Mouse (Mus musculus) liver, embryonic 16.5 days (tissue): Measurements from ENCODE around the gene Colca2. TPM values are rescaled to one million over a fixed set of nuclear protein-coding genes. Genes with fewer than 3 reads are reported as not detected.

ENCODE experiments used
- ATAC-seq: fragments of 200-750 bp; cut with Nextera tagmentation; 2 replicates; pipeline ENCODE4 v1.8.0; 2017; ENCODE audit warnings: low read depth, mild to moderate bottlenecking, moderate number of reproducible peaks, moderate library complexity
- H3K27ac ChIP-seq: fragments of 300-500 bp; sonication (generic); 2 replicates; pipeline ENCODE4 v1.5.1; 2014; ENCODE audit warnings: mild to moderate bottlenecking, low read length
- H3K27me3 ChIP-seq: fragments of 300-500 bp; sonication (generic); 2 replicates; pipeline ENCODE4 v1.6.1; 2014; ENCODE audit warnings: low read depth, low read length, mixed read lengths; ENCODE audit not compliant: control insufficient read depth, insufficient read depth
- H3K36me3 ChIP-seq: fragments of 300-500 bp; sonication (generic); 2 replicates; pipeline ENCODE4 v1.6.1; 2014; ENCODE audit warnings: mild to moderate bottlenecking; ENCODE audit not compliant: control insufficient read depth, insufficient read depth
- H3K4me1 ChIP-seq: fragments of 300-500 bp; sonication (generic); 2 replicates; pipeline ENCODE4 v1.6.1; 2014; ENCODE audit warnings: low read depth, low read length, mixed read lengths; ENCODE audit not compliant: control insufficient read depth
- H3K4me2 ChIP-seq: fragments of 300-500 bp; sonication (generic); 2 replicates; pipeline ENCODE4 v1.6.1; 2014; ENCODE audit warnings: low read depth, low read length, mixed read lengths
- H3K4me3 ChIP-seq: fragments of 300-500 bp; sonication (generic); 2 replicates; pipeline ENCODE4 v1.5.1; 2014; ENCODE audit warnings: low read depth, mild to moderate bottlenecking, low read length
- H3K9ac ChIP-seq: fragments of 300-500 bp; sonication (generic); 2 replicates; pipeline ENCODE4 v1.6.1; 2014; ENCODE audit warnings: low read depth, low read length
- H3K9me3 ChIP-seq: fragments of 300-500 bp; sonication (generic); replicated peaks from 2 replicates; pipeline ENCODE4 v1.6.1; 2016; ENCODE audit warnings: low read length; ENCODE audit not compliant: control insufficient read depth
- WGBS: fragments of 180-500 bp; shearing (Covaris S2); extraction: QIAGEN DNeasy Blood & Tissue Kit; methylation state at CpG from one replicate; pipeline ENCODE4 v1.1.7; 2014; ENCODE audit not compliant: insufficient replicate concordance; 5-methylcytosine and 5-hydroxymethylcytosine counted together
- polyA plus RNA-seq: library from polyadenylated mRNA; unstranded; fragments of >200 nt; fragmentation: Nextera tagmentation; extraction: Ambion mirVana; gene quantifications from 2 replicates; pipeline ENCODE4 v1.2.1, GENCODE M21; 2015

Gene Colca2
- 0.07 and 0.24 TPM in 2 replicates for polyA plus RNA-seq

- no peaks in the 10 kb centered on the region for H3K9me3 ChIP-seq
- peak within 1 kb of the TSS; percentile 56 for H3K4me3 ChIP-seq
- H3K27me3 ChIP-seq = peaks cover 25% of the 10 kb centered on the region
- H3K4me1 ChIP-seq = no peaks in the 10 kb centered on the region
- no peaks in the 10 kb centered on the region for H3K36me3 ChIP-seq
- peak; percentile 77 for ATAC-seq
- H3K27ac ChIP-seq = no peak within 1 kb of the TSS
- WGBS = under 1% methylated on average over 53 of the region's 53 CpGs
- H3K9ac ChIP-seq = peak within 1 kb of the TSS; percentile 20; the same call in 1 of the 2 replicates
- H3K4me2 ChIP-seq = peak within 1 kb of the TSS; percentile 64
Measured at GRCm38 (mm10) chr9:51278500-51279381, at the start of gene Colca2. Gene Colca2, minus strand, starts transcription at chr9:51278569.

- no peak overlapping the region for H3K4me3 ChIP-seq
- no peak overlapping the region for H3K4me2 ChIP-seq
- no peaks in the 10 kb centered on the region for H3K4me1 ChIP-seq
- 63% methylated on average over 5 of the region's 5 CpGs for WGBS
- no peaks in the 10 kb centered on the region for H3K36me3 ChIP-seq
- no peak for ATAC-seq
- H3K27me3 ChIP-seq = no peaks in the 10 kb centered on the region
- no peak overlapping the region for H3K27ac ChIP-seq
- no peak overlapping the region for H3K9ac ChIP-seq
- no peaks in the 10 kb centered on the region for H3K9me3 ChIP-seq
Measured at GRCm38 (mm10) chr9:51327555-51327903, 49.2 kb upstream of the Colca2 start.

GRCm38 (mm10) chr9:51326619-51327554, 48.5 kb upstream of the Colca2 start:
- no peak for ATAC-seq
- no peaks in the 10 kb centered on the region for H3K9me3 ChIP-seq
- H3K4me3 ChIP-seq = no peak overlapping the region
- no peaks in the 10 kb centered on the region for H3K27me3 ChIP-seq
- H3K36me3 ChIP-seq = no peaks in the 10 kb centered on the region
- WGBS = 63% methylated on average over 11 of the region's 11 CpGs
- no peak overlapping the region for H3K9ac ChIP-seq
- no peaks in the 10 kb centered on the region for H3K4me1 ChIP-seq
- no peak overlapping the region for H3K27ac ChIP-seq
- no peak overlapping the region for H3K4me2 ChIP-seq

DNA sequence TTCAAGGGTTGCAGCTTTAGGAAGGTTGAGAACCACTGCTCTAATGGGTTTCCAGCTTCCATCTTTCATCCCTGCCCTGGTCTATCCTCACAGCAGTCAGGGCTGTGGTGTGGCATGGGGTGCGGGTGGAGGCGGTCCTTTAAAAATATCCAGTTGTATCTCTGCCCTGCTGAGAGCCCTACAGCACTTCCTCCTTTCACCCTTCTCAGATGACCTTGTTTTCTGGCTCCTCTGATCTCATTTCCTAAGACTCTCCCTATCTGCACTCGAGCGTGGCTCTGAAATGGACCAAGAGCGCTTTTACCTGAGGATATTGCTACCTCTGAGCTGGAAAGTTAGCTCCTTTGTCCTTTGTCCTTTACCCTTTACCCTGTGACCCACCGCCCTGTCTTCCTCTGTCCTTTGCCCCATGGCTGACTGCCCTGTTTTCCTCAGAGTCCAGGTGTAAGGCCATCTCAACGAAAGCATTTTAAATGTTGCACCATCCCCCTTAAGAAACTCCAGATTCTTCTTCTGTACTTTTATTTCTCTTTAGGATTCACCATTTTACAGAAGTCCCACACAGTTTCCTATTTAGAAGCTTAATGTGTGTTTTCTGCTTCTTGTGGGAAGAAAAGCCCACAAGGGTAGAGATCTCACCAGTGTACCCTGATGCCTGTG, 46.2 kb upstream of the Colca2 start:
- WGBS = 44% methylated on average over 7 of the region's 7 CpGs
- Histone ChIP-seq H3K27me3 (no peaks in the 10 kb centered on the region), H3K9me3 (no peaks in the 10 kb centered on the region), H3K4me3 (no peak overlapping the region), H3K4me1 (no peaks in the 10 kb centered on the region), H3K4me2 (no peak overlapping the region), H3K27ac (no peak overlapping the region), H3K9ac (no peak overlapping the region), H3K36me3 (no peaks in the 10 kb centered on the region)
- ATAC-seq = no peak

DNA sequence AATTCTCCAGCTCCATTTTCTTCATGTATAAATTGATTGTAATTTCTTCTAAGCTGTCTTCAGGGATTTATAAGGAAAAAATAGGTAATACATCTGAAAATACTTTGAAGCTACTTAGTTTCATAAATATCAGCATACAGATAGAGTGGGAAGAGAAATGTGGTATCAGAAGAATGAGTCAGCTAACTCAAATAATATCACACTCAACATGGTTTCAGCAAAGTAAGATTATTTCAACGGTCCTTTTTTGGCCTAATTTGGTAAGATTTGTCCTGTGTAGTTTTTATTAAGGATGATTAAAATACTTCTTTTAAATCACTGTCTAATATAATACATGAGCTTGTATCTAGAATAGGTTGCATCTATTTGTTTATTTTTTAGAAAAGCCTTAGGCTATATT, 41.7 kb upstream of the Colca2 start:
- Histone ChIP-seq H3K4me1 (peaks cover 5% of the 10 kb centered on the region), H3K27me3 (no peaks in the 10 kb centered on the region), H3K9ac (no peak overlapping the region), H3K27ac (no peak overlapping the region), H3K4me3 (no peak overlapping the region), H3K9me3 (no peaks in the 10 kb centered on the region), H3K4me2 (no peak overlapping the region), H3K36me3 (no peaks in the 10 kb centered on the region)
- ATAC-seq = no peak
- WGBS = 18% methylated on average over 1 of the region's 1 CpGs

GRCm38 (mm10) chr9:51318246-51318645, 39.9 kb upstream of the Colca2 start:
- WGBS = 56% methylated on average over 4 of the region's 4 CpGs
- peaks cover 5% of the 10 kb centered on the region for H3K4me1 ChIP-seq
- no peak overlapping the region for H3K4me2 ChIP-seq
- no peak overlapping the region for H3K27ac ChIP-seq
- H3K36me3 ChIP-seq = no peaks in the 10 kb centered on the region
- H3K9me3 ChIP-seq = no peaks in the 10 kb centered on the region
- no peaks in the 10 kb centered on the region for H3K27me3 ChIP-seq
- ATAC-seq = no peak
- H3K4me3 ChIP-seq = no peak overlapping the region
- H3K9ac ChIP-seq = no peak overlapping the region

GRCm38 (mm10) chr9:51317322-51317721, 39.0 kb upstream of the Colca2 start:
- Histone ChIP-seq H3K27ac (no peak overlapping the region), H3K4me1 (peaks cover 5% of the 10 kb centered on the region), H3K9ac (no peak overlapping the region), H3K4me3 (no peak overlapping the region), H3K4me2 (no peak overlapping the region), H3K27me3 (no peaks in the 10 kb centered on the region), H3K36me3 (no peaks in the 10 kb centered on the region), H3K9me3 (no peaks in the 10 kb centered on the region)
- WGBS = 65% methylated on average over 4 of the region's 4 CpGs
- ATAC-seq = no peak

GRCm38 (mm10) chr9:51315402-51316063, 37.2 kb upstream of the Colca2 start:
- H3K9me3 ChIP-seq = no peaks in the 10 kb centered on the region
- H3K4me3 ChIP-seq = no peak overlapping the region
- H3K9ac ChIP-seq = no peak overlapping the region
- no peaks in the 10 kb centered on the region for H3K36me3 ChIP-seq
- H3K27me3 ChIP-seq = no peaks in the 10 kb centered on the region
- 15% methylated on average over 6 of the region's 6 CpGs for WGBS
- peak; percentile 62 for ATAC-seq
- H3K4me2 ChIP-seq = peak overlapping the region; percentile 12; the same call in 1 of the 2 replicates
- no peak overlapping the region; the same call in 1 of the 2 replicates for H3K27ac ChIP-seq
- H3K4me1 ChIP-seq = peaks cover 5% of the 10 kb centered on the region
